Mouse (Mus musculus) cerebellum, adult 11 months (tissue): Measurements from ENCODE around the gene Kalrn.

Source experiments
- DNase-seq: peaks from one replicate; pipeline ENCODE4 v3.0.0; 2022

Gene Kalrn

DNA sequence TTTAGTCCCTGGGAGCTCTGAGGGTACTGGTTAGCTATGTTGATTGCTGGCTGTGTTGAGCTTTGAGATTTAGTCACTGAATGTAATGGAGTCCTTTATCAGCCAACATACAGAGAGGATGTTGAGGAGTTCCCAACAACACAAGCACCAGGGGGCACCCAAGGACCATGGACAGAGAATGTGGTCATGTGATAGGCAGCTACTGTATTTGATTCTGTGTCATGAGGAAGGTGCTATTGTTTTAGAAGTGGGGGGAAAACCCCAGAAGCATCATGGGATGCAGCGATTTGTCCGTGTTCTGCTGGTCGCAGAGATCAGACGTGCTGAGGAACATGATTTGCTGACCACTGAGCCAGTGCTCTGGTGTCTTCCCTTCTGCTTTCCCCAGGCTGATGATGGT, 269.5 kb downstream of the Kalrn start:
- peak; percentile 23 for DNase-seq

DNA sequence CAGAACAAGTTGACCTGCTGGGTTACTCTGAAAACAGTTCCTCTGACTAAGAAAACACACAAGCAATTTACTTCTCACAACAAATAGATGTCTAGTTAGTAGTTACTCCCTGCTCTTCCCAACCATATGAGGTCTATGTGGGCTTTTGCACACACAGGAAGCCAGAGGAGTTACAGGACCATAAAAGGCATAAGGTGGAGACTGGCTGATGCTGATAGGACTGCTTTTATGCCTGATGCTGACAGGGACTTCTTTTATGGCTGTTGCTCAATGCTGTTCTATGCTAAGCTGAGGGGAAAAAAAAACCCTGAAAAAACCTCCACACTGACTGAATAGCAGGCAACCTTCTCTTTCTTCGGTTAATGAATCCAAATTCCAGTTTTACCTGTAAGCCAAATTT, 270.8 kb downstream of the Kalrn start:
- no peak for DNase-seq

DNA sequence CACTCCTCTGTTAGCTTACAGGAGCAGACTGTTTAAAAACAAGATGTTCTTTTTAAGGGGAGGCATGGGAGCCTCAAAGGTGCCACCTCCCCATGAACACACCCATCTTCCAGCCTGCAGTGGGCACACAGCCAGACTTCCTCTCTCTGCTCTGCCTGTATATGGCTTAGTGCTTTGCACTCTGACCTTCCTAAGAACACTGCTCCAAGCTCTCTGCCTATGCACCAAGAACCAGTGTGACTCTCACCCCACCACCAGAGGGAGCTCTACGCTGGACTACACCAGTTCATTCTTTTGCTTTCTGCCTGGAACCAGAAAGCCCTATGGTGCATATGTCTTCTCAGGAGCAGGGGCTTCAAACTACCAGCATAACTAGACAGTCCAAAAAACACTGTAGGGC, 271.3 kb downstream of the Kalrn start:
- DNase-seq, result no peak

DNA sequence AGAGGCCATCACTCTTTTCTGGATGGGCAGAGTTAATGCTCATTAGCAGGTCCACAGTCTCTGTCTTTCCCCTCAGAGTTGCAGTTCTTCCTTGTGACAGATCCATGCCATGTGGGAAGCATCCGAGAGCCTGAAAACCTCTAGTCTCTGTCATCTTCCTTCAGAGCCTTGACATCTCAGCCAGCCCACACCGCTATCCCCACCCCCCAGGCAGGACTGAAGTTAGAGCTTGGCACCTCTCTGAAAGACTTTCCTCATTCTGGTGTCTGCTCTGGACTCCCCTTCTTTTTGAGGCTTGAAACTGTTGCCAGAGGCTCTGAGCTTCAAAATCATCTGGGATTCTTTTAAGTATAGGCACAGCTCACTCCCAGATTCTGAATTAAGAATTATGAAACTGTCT, 274.1 kb downstream of the Kalrn start:
- no peak for DNase-seq

DNA sequence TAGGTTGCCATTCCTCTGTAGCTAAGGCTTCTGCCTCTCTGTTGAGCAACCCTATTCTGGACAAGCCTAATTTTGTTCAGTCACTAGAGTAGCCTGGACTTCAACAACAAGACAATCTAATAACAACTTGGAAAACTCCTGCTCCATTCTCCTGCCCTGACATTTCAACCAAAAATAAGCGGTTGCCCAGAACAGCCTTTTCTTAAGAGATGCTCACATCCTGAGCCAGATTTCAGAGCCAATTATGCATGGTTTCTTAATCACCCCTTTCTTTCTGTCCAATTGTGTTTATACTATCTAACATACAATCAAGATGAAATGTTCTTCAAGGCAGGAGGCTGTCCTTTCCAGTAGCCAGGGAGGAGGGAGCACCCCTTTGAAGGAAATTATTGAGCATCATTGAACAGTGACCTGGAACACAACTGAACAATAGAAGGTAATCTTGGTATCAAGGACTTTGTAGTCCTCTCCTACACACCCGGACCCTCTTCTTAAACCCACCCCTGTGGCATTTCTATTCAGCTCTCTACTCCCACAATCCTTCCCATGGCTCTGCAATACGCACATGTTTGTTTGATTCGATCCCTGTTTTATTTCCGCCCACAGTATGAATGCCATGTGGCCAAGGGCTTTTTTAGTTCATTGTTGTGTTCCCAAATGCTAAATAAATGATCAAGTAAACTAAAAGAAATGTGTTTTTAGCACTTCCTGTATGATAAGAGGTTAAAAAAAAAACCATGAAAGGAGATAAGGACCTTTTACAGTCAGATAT, 275.2 kb downstream of the Kalrn start:
- no peak for DNase-seq

DNA sequence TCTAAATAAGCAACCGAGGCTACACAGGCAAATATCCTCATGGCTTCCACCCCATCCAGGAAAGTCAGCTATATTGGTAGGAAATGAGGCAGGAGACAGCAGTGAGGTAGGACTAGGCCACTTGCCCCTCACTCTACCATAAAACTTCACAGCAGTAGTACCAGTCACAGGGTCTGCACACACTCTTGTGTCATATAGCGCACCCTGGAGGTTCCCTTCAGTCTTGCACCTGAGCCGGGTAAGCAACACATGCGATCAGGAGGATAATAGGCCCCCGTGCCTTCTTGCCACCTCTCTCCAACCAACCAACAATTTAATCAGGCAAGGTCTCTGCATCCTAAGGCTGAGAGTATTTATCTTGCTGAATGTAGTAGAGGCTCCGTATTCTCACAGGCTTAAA, 278.8 kb downstream of the Kalrn start:
- DNase-seq, result no peak

DNA sequence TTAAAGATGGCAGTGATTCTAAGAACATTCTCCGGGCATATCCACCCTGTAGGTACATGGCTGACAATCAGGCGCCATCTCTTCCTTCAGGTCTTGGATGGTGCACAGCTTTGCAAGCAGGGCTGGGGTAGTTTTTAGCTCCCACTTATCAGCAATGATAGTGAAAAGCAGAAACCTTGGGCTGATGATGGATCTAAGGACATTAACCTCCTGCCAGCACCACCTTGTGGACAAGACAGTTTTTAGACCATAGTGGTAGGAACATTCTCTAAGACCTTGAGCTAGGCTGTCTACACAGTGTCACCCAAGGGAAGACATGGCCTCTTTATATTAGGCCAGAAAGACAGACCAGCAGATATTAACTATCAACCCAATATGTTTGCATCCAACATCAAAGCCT, 279.7 kb downstream of the Kalrn start:
- no peak for DNase-seq

DNA sequence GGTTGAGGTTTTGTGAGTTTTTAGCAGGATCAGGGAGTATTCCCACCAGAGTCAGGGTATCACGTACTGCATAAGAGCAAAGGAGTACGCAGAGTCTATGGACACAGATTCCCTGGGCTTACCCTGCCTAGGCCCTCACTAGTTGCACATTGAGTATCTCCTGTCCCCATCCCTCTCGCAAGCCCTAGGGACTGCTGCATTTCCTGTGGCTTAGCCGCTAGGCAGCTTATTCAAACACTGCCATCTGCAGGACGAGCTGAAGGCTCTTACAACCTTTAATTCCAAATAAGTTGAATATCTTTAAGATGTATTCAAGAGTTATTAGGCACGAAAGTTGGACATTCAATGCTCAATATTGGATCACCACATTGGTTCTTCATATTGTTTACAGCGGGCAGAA, 283.7 kb downstream of the Kalrn start:
- no peak for DNase-seq

DNA sequence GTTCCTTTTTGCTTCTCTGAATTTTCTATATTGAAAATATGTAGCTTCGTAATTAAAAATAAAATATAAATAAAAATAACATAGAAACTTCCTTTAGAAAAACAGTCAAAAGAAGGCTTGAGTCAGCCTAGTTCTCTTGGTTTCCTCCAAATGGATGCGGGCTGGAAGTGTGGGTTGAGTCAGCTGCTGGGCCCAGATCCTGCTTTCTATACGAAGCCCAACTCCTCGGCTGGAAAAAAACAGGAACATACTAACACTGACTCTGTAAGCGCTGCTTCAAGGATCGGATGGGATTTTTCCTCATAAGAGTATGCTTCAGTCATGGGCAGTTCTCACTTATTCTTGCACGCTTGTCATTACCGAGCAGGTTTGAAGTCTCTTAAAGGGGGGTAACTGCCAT, 291.3 kb downstream of the Kalrn start:
- DNase-seq, result no peak

DNA sequence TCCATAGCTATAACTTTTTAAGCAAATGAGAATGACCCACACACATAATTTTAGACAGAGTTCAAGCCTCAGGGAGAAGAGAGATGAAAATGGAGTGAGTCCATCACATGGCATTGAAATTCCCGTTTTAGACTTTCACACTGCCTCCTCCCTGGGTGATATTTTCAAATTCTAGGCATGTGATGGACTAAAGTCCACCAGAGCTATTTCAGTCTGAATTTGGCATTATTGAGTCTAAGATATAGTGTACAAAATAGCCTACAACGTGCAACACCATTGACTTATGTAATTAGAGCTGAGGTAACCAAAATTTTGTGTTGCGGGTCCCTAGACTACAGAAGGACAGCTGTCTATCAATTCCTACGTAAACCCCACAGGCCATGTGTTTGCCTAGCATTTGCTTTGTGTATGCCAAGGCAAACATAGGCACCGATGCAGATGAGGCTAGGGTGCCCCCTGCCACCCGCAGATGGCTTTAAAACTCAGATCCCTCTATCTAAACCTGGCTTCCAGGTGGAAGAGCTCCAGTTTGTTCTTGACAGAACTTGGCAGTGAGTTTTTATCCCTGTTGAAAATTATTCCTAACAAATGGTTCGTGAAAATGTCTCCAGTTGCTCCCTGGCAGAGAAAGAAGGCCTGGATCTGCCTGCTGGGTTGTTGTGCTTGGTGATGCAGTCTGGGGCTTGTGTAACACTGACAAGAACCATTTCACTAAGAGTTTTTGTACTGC, 293.5 kb downstream of the Kalrn start:
- DNase-seq, result no peak

DNA sequence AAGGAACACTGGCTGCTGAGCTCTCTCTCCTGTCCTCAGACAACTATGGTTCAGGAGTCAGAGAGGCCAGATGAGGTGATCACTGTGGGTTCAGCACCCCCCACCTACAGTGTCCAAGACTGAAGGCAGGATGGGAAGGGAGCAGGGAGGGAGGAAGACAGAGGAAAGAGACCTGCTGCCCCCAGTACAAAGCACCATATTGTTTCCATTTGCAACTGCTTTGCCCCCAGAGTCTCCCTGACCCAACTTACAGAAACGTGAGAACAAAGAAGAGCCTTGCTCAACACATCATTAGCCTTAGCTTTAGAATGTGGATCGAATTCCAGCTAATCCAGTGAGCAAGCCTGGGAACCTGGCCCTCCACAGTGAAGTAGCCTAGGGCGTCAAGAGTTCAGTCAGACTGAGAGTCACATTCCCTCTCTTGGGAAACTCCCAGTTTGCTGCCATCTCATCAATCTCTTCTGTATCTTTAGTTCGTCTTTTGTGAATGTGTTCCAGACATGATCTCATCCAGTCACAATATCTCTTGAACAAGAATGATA, 295.0 kb downstream of the Kalrn start:
- DNase-seq, result no peak

DNA sequence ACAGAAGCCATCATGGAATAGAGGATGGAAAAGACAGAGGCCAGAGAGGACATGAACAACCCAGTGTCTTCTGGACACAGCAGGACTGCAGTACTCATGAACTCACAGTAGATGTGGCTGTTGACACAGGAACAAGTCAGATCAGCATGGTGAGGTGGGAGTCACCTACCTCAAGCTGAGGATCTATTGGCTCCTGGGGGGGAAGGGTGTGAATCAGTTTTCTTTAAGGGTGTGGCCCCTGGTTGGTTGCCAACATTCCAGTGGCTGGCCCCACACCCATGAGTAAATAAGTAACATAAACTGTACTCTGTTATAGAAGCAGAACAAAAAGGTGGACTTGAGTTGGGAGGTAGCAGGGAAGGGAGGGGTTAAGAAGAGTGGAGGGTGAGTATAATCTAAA, 298.7 kb downstream of the Kalrn start:
- DNase-seq, result no peak

DNA sequence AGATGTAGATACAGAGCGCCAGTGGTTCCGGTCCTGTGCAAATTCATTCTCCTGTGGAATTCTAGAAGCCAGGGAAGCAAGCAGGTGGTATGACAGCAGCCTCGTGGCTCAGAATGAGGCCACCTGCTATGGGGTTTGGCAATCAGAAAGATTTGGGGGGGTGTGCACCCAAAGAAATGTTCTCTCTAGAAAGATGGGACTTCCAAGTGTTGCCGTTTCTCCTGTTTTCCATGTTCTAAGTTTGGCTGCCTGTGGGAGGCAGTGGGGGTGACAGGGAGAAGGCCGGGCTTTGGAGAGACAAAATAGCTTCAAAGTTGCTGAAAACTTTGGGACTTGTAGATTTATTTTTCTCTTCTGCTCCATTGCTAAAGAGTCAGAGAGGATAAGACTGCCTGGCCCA, 301.9 kb downstream of the Kalrn start:
- no peak for DNase-seq

DNA sequence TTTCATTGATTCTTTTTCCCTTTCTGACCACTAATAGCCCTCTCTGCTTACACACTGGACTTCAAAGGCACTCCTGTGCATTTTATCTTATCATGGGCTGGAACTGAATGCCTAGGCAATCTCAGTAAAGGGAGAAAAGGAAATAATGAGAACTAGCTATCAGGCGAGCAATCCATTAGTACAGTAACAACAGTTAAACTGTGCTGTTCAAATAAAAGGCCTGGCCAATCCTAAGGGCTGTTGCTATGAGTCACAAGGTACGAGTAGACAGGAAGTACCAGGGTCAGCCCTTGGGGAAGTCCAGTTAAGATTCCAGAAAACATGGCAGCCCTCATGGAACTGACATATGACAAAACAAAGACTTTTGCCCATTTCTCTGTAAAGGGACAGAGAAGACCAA, 302.7 kb downstream of the Kalrn start:
- no peak for DNase-seq

DNA sequence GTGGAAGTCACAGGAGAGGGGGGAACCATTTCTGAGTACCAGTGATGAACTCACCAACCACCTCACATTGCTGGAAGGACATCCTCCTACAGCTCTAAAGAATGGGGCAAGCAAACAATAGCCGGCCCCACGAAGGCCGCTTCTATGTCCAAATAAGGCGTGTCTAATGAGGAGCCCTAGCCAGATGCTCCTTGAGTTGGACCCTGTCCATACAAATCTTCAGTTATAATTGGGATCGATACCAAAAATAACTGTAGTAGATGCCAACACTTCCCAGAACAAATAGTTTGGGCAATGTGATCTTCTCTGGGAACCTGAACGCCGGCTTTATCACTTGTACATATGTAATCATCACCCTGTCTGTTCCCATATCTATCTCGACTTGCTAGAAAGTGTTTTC, 303.7 kb downstream of the Kalrn start:
- DNase-seq, result no peak

DNA sequence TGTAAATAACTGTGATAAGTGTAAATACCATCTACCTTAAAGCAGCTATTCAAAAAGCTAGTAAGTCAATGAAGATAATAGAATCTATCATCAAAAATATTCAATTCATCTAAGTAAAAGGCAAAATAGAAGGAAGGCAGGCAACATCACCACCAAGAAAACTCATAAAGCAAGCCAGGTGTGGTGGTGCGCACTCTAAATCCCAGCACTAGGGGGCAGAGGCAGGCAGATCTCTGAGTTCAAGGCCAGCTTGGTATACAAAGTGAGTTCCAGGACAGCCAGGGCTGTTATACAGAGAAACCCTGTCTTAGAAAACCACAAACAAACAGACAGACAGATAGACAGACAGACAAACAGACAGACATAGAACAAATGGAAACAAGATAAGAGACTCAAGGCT, 305.6 kb downstream of the Kalrn start:
- DNase-seq, result no peak

DNA sequence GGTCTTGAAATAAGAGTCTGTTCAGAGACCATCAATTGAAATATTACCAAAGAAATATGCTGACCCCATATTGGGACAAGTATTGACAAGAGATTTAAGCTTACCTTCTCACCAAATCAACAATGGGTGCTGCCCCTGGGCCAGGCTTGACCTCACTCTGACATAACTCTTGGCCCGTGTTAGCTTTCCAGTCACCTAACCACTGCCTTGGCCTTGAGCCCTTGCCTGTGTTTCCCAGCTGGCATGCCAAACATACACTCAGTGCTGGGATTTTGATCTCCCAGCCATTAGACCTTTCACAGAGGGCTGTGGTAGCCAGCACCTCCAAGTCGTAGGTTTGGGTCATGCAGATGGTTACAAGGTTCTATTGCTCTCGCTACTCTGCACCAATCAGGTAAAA, 308.7 kb downstream of the Kalrn start:
- DNase-seq, result no peak

DNA sequence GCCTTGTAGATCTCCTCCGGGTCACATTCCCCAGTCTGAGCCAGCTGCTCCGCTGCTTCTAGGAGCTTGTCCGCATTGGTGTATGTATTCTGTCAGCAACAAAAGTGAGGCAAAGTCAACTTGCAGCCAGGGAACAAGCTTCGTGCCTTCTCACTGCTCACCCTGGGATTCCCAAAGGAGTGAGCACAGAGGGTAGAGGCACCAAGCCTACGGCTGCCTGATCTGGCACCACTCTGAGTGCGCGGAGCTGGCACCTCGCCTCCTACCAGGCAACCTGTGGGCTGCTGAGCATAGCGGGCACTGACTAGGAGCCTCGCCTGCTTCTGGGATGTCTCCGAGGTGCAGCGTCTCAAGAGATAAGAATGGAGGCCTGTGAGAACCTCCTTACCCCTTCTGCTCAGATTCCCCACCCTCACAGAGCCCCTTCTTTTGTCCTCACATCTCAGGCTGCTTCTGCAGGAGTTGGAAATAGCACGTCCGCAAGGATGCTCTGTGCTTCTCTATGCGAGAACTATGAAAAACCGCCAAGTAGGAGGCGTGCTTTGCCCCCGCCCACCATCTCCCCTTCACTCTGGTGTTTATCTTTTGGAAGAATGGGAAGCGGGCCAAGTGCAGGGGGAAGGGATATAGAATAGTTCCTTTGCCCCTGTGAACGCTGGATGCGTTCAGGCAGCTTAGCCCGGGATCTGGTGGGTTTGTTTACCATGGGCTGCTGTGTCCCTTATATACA, 310.4 kb downstream of the Kalrn start:
- no peak for DNase-seq

DNA sequence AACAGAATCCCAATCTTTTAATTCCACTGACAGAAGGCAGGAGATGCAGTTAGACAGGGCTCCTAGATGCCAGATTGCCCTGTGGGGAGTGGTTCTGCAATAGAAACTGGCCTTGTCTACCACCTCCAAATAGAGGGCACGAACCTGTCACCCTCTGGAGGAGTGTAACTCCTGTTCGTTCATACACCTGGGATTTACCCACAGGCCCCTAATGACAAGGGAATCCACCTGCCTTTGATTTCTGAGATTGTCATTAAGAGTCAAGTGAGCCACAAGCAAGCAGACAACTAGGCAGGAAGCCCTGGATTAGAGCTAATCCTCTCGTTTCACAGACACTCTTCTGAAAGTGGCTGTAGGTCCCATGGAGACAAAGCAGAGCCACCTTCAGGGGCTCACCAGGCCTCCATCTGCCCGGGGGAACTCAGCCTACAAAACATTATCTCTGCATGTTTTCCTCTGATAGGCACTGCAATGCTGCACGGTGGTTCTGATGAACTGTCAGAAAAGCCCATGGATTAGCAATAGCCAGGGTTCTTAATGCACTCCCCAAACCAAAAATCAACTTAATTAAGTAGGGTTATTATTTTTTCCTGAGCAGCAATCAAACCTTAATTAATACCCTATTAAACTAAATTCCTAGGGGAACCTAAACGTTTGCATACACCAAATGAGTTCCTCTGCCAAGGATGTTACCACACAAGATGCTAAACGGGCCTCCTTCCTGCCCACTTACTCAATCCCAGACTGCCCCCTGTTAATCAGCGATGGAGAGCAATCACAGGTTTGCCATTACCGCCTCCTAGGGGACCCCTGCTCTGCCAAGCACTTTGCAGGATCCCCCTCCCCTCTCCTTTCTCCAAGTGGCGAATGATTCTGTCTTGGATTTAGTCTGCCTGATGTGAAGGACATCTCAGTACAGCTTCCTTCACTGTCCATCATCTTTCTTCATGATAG, 312.1 kb downstream of the Kalrn start:
- DNase-seq, result no peak

DNA sequence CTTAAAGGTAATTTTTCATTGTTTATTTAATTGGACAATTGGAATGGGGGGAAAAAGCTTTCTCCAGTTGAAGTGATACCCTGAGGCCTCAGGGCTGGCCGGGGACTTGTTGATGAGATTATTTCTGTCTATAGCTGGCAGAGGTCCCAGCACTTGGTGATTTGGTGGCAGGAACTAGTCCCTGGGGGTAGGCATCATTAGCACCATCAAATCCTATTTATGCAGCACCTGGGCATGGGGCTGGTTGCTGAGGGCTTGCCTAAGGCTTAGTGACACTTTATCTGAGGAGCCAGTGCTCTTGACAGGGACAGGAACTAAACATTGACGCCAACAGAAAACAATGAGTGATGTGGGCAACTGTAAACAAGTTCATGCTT, 318.7 kb downstream of the Kalrn start:
- DNase-seq, result no peak

DNA sequence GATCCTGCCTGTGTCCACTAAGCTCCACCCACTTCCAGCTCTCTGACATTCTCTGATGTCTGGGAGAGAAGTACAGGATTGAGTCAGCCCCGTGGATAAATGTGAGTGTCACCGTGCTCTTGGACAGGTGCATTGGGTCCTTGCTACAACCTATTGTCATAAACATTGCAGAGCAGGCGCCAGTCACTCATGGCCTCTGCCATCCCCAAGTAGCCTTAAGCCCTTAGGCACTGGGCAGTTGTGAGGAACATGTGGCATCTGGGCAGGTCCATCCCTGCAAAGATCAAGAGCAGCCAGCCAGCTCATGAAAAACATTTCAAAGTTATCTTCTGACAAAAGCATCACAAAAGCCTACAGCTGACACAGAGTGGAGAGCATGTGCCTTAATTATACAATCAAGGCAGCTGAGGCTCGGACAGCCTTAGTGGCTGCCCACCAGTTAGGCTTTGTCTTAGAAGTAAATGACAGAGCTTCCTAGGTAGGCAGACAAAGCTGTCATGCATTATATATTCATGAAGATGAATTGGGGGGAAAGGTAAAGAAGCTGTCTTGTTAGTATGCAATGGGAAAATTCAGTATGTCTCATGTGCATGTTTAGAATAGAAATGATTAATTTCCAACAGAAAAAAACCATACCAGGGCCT, 319.2 kb downstream of the Kalrn start:
- DNase-seq, result no peak

DNA sequence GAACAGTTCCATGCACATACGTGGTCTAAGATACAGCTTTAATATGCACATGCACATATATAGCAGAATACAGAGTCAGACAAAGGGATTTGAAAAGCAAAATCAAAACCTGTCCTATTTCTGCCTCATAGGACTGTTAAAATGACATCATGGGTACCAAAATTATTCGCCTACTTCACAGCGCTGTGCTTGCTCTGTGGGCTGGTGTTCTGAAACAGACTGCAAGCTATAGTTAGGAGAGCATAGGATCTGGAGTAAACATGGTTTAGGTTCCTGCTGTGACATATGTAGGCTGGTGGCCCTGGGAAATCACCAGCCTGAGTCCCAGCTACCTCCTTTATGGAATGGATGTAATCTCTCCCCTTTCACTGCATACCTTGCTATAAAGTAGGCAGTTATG, 320.7 kb downstream of the Kalrn start:
- no peak for DNase-seq
